Mouse (Mus musculus) CH12.LX (cell line): ENCODE measurements around the gene Ap1m2.

Experiments
- CHD2 ChIP-seq: IDR thresholded peaks from 2 replicates; pipeline ENCODE4 v1.6.1; 2011; ENCODE audit warnings: low read length, improper control_type of control experiment
- CTCF ChIP-seq, 2 experiments: IDR thresholded peaks in 1 of 2; conservative IDR thresholded peaks in 1 of 2; 2 replicates each; pipeline ENCODE4 v1.5.1; 2011 to 2012; ENCODE audit warnings: low read depth in 2 of 2, low read length in 2 of 2, improper control_type of control experiment in 1 of 2, inconsistent platforms in 1 of 2, mild to moderate bottlenecking in 1 of 2, moderate library complexity in 1 of 2
- EP300 ChIP-seq: IDR thresholded peaks from 2 replicates; pipeline ENCODE4 v1.6.1; 2011; ENCODE audit warnings: low read length, improper control_type of control experiment
- GABPA ChIP-seq: IDR thresholded peaks from 2 replicates; pipeline ENCODE4 v1.6.1; 2012; ENCODE audit warnings: low read depth, low read length, improper control_type of control experiment, inconsistent platforms; ENCODE audit not compliant: insufficient replicate concordance
- MAX ChIP-seq: IDR thresholded peaks from 2 replicates; pipeline ENCODE4 v1.6.1; 2011; ENCODE audit warnings: low read length, improper control_type of control experiment
- NELFE ChIP-seq: IDR thresholded peaks from 2 replicates; pipeline ENCODE4 v1.6.1; 2011; ENCODE audit warnings: low read depth, low read length, improper control_type of control experiment
- POLR2A ChIP-seq: IDR thresholded peaks from 2 replicates; pipeline ENCODE4 v1.6.1; 2011; ENCODE audit warnings: low read depth, mild to moderate bottlenecking, improper control_type of control experiment, low read length
- RAD21 ChIP-seq: IDR thresholded peaks from 2 replicates; pipeline ENCODE4 v1.6.1; 2011; ENCODE audit warnings: low read depth, mild to moderate bottlenecking, low read length, improper control_type of control experiment, moderate library complexity
- RCOR1 ChIP-seq: conservative IDR thresholded peaks from 2 replicates; pipeline ENCODE4 v1.6.1; 2012; ENCODE audit warnings: low read depth, mild to moderate bottlenecking, inconsistent platforms, low read length, improper control_type of control experiment
- SIN3A ChIP-seq: IDR thresholded peaks from 2 replicates; pipeline ENCODE4 v1.6.1; 2012; ENCODE audit warnings: low read length, improper control_type of control experiment, inconsistent platforms
- TCF12 ChIP-seq: IDR thresholded peaks from 2 replicates; pipeline ENCODE4 v1.6.1; 2014; ENCODE audit warnings: low read depth, mild to moderate bottlenecking, inconsistent platforms, low read length, improper control_type of control experiment
- UBTF ChIP-seq: IDR thresholded peaks from 2 replicates; pipeline ENCODE4 v1.6.1; 2012; ENCODE audit warnings: low read depth, mild to moderate bottlenecking, inconsistent platforms, low read length, improper control_type of control experiment, moderate library complexity
- ZC3H11A ChIP-seq: IDR thresholded peaks from 2 replicates; pipeline ENCODE4 v1.6.1; 2012; ENCODE audit warnings: low read depth, mild to moderate bottlenecking, inconsistent platforms, low read length, improper control_type of control experiment

DNA sequence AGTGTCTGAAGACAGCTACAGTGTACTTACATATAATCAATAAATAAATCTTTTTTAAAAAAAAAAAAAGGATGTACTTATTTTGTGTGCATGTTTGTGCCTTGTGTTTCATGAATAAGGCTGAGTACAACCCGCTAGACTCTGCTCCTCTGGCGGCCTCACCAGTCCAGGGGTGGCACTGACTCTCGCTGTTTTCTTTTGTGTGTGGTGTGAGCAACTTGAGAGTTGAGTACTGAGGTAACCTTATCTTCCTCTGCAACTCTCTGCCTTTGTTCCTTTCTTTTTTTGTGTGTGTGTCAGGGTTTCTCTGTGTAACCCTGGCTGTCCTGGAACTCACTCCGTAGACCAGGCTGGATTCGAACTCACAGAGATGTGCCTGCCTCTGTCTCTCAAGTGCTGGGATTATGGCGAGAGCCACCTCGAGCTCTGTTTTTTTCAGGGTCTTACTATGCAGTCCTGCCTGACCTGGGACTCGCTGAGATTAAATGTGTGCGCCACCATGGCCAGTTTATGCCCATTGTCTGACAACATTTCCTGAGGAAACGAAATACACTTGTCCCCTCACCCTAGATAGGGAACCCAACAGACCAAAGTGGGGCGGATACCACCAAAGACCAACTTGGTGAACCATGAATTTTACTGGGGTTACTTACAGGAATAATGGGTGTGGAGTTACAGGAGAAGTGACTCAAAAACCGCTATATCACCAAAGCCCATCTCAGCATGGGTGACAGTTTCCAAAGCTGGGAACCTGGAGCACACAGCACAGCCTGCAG lies 19.4 kb upstream of the Ap1m2 start:
- no peak for TF ChIP-seq CHD2
- TF ChIP-seq RCOR1, result no peak
- no peak for TF ChIP-seq POLR2A
- no peak for TF ChIP-seq ZC3H11A
- no peak for TF ChIP-seq SIN3A
- TF ChIP-seq CTCF (conservative IDR thresholded peaks at IDR 0.05 in 1 of 2, IDR thresholded peaks at IDR 0.05 in 1 of 2; ENCODE audit: low read depth in 2 of 2, low read length in 2 of 2), result no peak
- TF ChIP-seq EP300, result no peak
- no peak for TF ChIP-seq UBTF
- no peak for TF ChIP-seq MAX
- TF ChIP-seq GABPA, result no peak
- no peak for TF ChIP-seq NELFE
- TF ChIP-seq TCF12, result no peak
- no peak for TF ChIP-seq RAD21
